Mouse (Mus musculus) midbrain, embryonic 15.5 days (tissue): ENCODE measurements around the gene Tbcb. TPM values are rescaled to one million over a fixed set of nuclear protein-coding genes. Genes with fewer than 3 reads are reported as not detected.
"Not testable (repeated sequence)": the region's sequence is repeated elsewhere in the genome, so short reads cannot be mapped to it uniquely, and the experiment has no call there.

Source experiments
- ATAC-seq: fragments of 200-750 bp; cut with Nextera tagmentation; replicated peaks from 2 replicates; pipeline ENCODE4 v1.8.0; 2017; ENCODE audit warnings: moderate TSS enrichment
- H3K27ac ChIP-seq: fragments of 300-500 bp; sonication (generic); 2 replicates; pipeline ENCODE4 v1.5.1; 2015; ENCODE audit warnings: mild to moderate bottlenecking, inconsistent platforms
- H3K27me3 ChIP-seq: fragments of 300-500 bp; sonication (generic); replicated peaks from 2 replicates; pipeline ENCODE4 v1.6.1; 2015; ENCODE audit warnings: inconsistent platforms
- H3K36me3 ChIP-seq: fragments of 300-500 bp; sonication (generic); replicated peaks from 2 replicates; pipeline ENCODE4 v1.6.1; 2015; ENCODE audit warnings: inconsistent platforms
- H3K4me1 ChIP-seq: fragments of 300-500 bp; sonication (generic); 2 replicates; pipeline ENCODE4 v1.6.1; 2015; ENCODE audit warnings: inconsistent platforms
- H3K4me2 ChIP-seq: fragments of 300-500 bp; sonication (generic); 2 replicates; pipeline ENCODE4 v1.6.1; 2015; ENCODE audit warnings: inconsistent platforms, mild to moderate bottlenecking, moderate library complexity
- H3K4me3 ChIP-seq: fragments of 300-500 bp; sonication (generic); 2 replicates; pipeline ENCODE4 v1.5.1; 2015; ENCODE audit warnings: mild to moderate bottlenecking, inconsistent platforms
- H3K9ac ChIP-seq: fragments of 300-500 bp; sonication (generic); 2 replicates; pipeline ENCODE4 v1.6.1; 2015; ENCODE audit warnings: mild to moderate bottlenecking, inconsistent platforms
- H3K9me3 ChIP-seq: fragments of 300-500 bp; sonication (generic); 2 replicates; pipeline ENCODE4 v1.6.1; 2016; ENCODE audit warnings: inconsistent platforms
- WGBS: fragments of 180-500 bp; shearing (Covaris S2); methylation state at CpG from one replicate; pipeline ENCODE4 v1.1.7; 2015; ENCODE audit warnings: mixed read lengths; 5-methylcytosine and 5-hydroxymethylcytosine counted together
- polyA plus RNA-seq: library from polyadenylated mRNA; unstranded; fragments of >200 nt; fragmentation: Nextera tagmentation; extraction: Ambion mirVana; gene quantifications from 2 replicates; pipeline ENCODE4 v1.2.1, GENCODE M21; 2015

Gene Tbcb
- polyA plus RNA-seq, 1 experiment from 2014 or later = 429 TPM

GRCm38 (mm10) chr7:30219293-30220007 is 12.6 kb downstream of the Tbcb start:
- H3K9ac ChIP-seq = peak overlapping the region; percentile 47
- no peaks in the 10 kb centered on the region for H3K27me3 ChIP-seq
- peak; percentile 65 for ATAC-seq
- H3K36me3 ChIP-seq = peaks cover 17% of the 10 kb centered on the region
- peak overlapping the region; percentile 88 for H3K4me2 ChIP-seq
- WGBS = 8% methylated on average over 16 of the region's 16 CpGs
- peaks cover 17% of the 10 kb centered on the region for H3K4me1 ChIP-seq
- H3K9me3 ChIP-seq = no peaks in the 10 kb centered on the region
- H3K4me3 ChIP-seq = peak overlapping the region; percentile 43
- H3K27ac ChIP-seq = peak overlapping the region; percentile 74

GRCm38 (mm10) chr7:30217277-30217676 is 14.8 kb downstream of the Tbcb start:
- no peaks in the 10 kb centered on the region for H3K9me3 ChIP-seq
- no peak overlapping the region for H3K9ac ChIP-seq
- no peaks in the 10 kb centered on the region for H3K36me3 ChIP-seq
- WGBS = 74% methylated on average over 2 of the region's 2 CpGs
- H3K4me2 ChIP-seq = no peak overlapping the region
- peaks cover 17% of the 10 kb centered on the region for H3K4me1 ChIP-seq
- ATAC-seq = peak; percentile 43; the same call in 1 of the 2 replicates
- no peaks in the 10 kb centered on the region for H3K27me3 ChIP-seq
- no peak overlapping the region for H3K27ac ChIP-seq
- H3K4me3 ChIP-seq = no peak overlapping the region

- Histone ChIP-seq H3K4me3 (peak overlapping the region; percentile 21), H3K4me1 (peaks cover 17% of the 10 kb centered on the region), H3K9ac (no peak overlapping the region), H3K36me3 (no peaks in the 10 kb centered on the region), H3K27me3 (no peaks in the 10 kb centered on the region), H3K4me2 (peak overlapping the region; percentile 48), H3K27ac (peak overlapping the region; percentile 59), H3K9me3 (no peaks in the 10 kb centered on the region)
- ATAC-seq = peak; percentile 85
- under 1% methylated on average over 16 of the region's 16 CpGs for WGBS
Measured at GRCm38 (mm10) chr7:30216723-30217151, 15.3 kb downstream of the Tbcb start.

- WGBS = 63% methylated on average over 3 of the region's 3 CpGs
- Histone ChIP-seq H3K27me3 (no peaks in the 10 kb centered on the region), H3K36me3 (no peaks in the 10 kb centered on the region), H3K9me3 (no peaks in the 10 kb centered on the region), H3K27ac (0 out of 2 replicates have a peak overlapping the region, but pooled peaks have one; percentile 59), H3K4me2 (no peak overlapping the region), H3K4me1 (peaks cover 17% of the 10 kb centered on the region), H3K9ac (no peak overlapping the region), H3K4me3 (no peak overlapping the region)
- no peak for ATAC-seq
Measured at GRCm38 (mm10) chr7:30215875-30216274, 16.2 kb downstream of the Tbcb start.

GRCm38 (mm10) chr7:30213881-30214280 is 18.2 kb downstream of the Tbcb start:
- H3K4me2 ChIP-seq = no peak overlapping the region
- no peak for ATAC-seq

GRCm38 (mm10) chr7:30211025-30211424 is 21.0 kb downstream of the Tbcb start:
- no peak overlapping the region for H3K9ac ChIP-seq
- no peaks in the 10 kb centered on the region for H3K9me3 ChIP-seq
- no peaks in the 10 kb centered on the region for H3K4me1 ChIP-seq
- H3K36me3 ChIP-seq = no peaks in the 10 kb centered on the region
- no peaks in the 10 kb centered on the region for H3K27me3 ChIP-seq
- H3K4me3 ChIP-seq = no peak overlapping the region
- 21% methylated on average over 4 of the region's 4 CpGs for WGBS
- no peak for ATAC-seq
- H3K4me2 ChIP-seq = no peak overlapping the region
- no peak overlapping the region for H3K27ac ChIP-seq

More at GRCm38 (mm10) chr7:30213881-30214280, 18.2 kb downstream of the Tbcb start:
- Histone ChIP-seq H3K36me3 (no peaks in the 10 kb centered on the region), H3K9ac (no peak overlapping the region), H3K9me3 (no peaks in the 10 kb centered on the region), H3K27ac (no peak overlapping the region), H3K4me3 (no peak overlapping the region), H3K4me1 (peaks cover 5% of the 10 kb centered on the region), H3K27me3 (no peaks in the 10 kb centered on the region)
- 89% methylated on average over 3 of the region's 3 CpGs for WGBS

GRCm38 (mm10) chr7:30206364-30206763 is 25.7 kb downstream of the Tbcb start:
- not testable (repeated sequence) for H3K27ac ChIP-seq, H3K27me3 ChIP-seq, H3K9ac ChIP-seq, H3K4me2 ChIP-seq, H3K36me3 ChIP-seq, H3K9me3 ChIP-seq, H3K4me1 ChIP-seq, H3K4me3 ChIP-seq, ATAC-seq
- 56% methylated on average over 5 of the region's 5 CpGs for WGBS

- WGBS = 5% methylated on average over 2 of the region's 2 CpGs
- no peak for ATAC-seq
- no peaks in the 10 kb centered on the region; the same call in 1 of the 2 replicates for H3K27me3 ChIP-seq
- H3K36me3 ChIP-seq = no peaks in the 10 kb centered on the region
- H3K9ac ChIP-seq = no peak overlapping the region
- no peak overlapping the region for H3K27ac ChIP-seq
- no peaks in the 10 kb centered on the region for H3K4me1 ChIP-seq
- H3K4me2 ChIP-seq = no peak overlapping the region
- H3K4me3 ChIP-seq = no peak overlapping the region
- H3K9me3 ChIP-seq = no peaks in the 10 kb centered on the region
Measured at GRCm38 (mm10) chr7:30205383-30205782, 26.7 kb downstream of the Tbcb start.

- no peak overlapping the region for H3K4me2 ChIP-seq
- H3K27ac ChIP-seq = no peak overlapping the region
- H3K36me3 ChIP-seq = no peaks in the 10 kb centered on the region
- no peaks in the 10 kb centered on the region for H3K9me3 ChIP-seq
- WGBS = 19% methylated on average over 8 of the region's 8 CpGs
- H3K4me1 ChIP-seq = no peaks in the 10 kb centered on the region
- H3K9ac ChIP-seq = no peak overlapping the region
- no peaks in the 10 kb centered on the region; the same call in 1 of the 2 replicates for H3K27me3 ChIP-seq
- H3K4me3 ChIP-seq = no peak overlapping the region
- ATAC-seq = no peak
Measured at GRCm38 (mm10) chr7:30204380-30204779, 27.7 kb downstream of the Tbcb start.

- no peak for ATAC-seq
- no peak overlapping the region for H3K4me3 ChIP-seq
- WGBS = 85% methylated on average over 11 of the region's 11 CpGs
Measured at GRCm38 (mm10) chr7:30202895-30203690, 29.0 kb downstream of the Tbcb start.

GRCm38 (mm10) chr7:30200661-30201060 is 31.4 kb downstream of the Tbcb start:
- not testable (repeated sequence) for H3K27me3 ChIP-seq, H3K9me3 ChIP-seq, H3K4me1 ChIP-seq, H3K27ac ChIP-seq, H3K4me2 ChIP-seq, ATAC-seq, H3K4me3 ChIP-seq, H3K36me3 ChIP-seq, H3K9ac ChIP-seq
- WGBS = 87% methylated on average over 5 of the region's 5 CpGs

More at GRCm38 (mm10) chr7:30202895-30203690, 29.0 kb downstream of the Tbcb start:
- no peak overlapping the region for H3K27ac ChIP-seq
- peaks cover 4% of the 10 kb centered on the region; the same call in 1 of the 2 replicates for H3K4me1 ChIP-seq
- H3K36me3 ChIP-seq = no peaks in the 10 kb centered on the region
- no peak overlapping the region for H3K9ac ChIP-seq
- H3K9me3 ChIP-seq = no peaks in the 10 kb centered on the region
- no peak overlapping the region for H3K4me2 ChIP-seq
- no peaks in the 10 kb centered on the region; the same call in 1 of the 2 replicates for H3K27me3 ChIP-seq

GRCm38 (mm10) chr7:30200200-30200599 is 31.9 kb downstream of the Tbcb start:
- no peak overlapping the region for H3K4me3 ChIP-seq
- H3K27ac ChIP-seq = no peak overlapping the region
- H3K4me1 ChIP-seq = peaks cover 7% of the 10 kb centered on the region
- no peaks in the 10 kb centered on the region; the same call in 1 of the 2 replicates for H3K27me3 ChIP-seq
- no peaks in the 10 kb centered on the region for H3K9me3 ChIP-seq
- no peak overlapping the region for H3K9ac ChIP-seq
- ATAC-seq = no peak
- H3K36me3 ChIP-seq = no peaks in the 10 kb centered on the region
- no peak overlapping the region for H3K4me2 ChIP-seq
- WGBS = 83% methylated on average over 5 of the region's 5 CpGs
